Mouse (Mus musculus) kidney, postnatal 10 days (tissue): ENCODE measurements around the gene Tex12.

Experiments used
- DNase-seq: peaks from one replicate; pipeline ENCODE4 v3.0.0; 2021; ENCODE audit warnings: mixed read lengths

Tex12 gene

DNA sequence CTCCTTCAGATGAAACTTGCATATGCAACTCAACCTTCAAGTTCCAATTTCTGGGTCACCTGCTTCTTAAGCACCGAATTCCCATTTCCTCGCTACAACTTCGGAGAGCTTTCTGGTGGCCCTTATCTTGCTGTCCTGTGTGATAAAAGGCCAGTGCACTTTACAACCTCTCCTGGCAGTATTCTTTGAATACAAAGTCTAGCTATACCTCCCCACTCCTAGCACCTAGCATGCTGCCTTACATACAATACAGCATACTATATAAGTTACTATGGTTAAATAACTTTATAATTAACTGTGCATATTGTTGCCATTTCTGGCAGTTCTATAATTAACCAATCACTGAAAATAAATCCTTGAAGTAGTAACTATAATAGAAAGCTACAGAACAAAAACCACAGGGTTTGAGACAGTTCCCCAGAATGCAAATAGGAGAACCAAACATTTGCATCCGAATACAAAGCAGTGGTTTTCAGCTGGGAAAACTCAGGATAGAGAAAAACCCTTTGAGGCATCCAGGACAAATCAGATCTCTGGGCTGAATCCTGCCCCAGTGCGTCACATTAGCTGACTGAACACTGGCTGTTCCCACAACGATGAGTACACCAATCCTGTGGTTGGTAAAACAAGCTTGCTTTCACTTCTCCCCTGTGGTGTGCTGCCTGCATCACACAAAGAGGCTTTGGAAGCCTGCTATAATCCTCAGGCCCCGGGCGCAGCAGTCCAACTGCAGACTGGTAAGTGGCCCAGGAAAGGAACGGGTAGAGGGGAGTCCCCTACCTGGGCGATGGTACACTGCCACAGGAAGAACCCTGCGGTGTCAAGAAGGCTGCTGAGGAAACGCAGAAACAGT is 6.7 kb downstream of the Tex12 start, which contains the start of gene Il18:
Gene Il18 (plus strand): TSS at position 587 of the 853 bp plus-strand sequence.
- DNase-seq: peak; percentile 24

GRCm38 (mm10) chr9:50553547-50553946 is 7.6 kb downstream of the Tex12 start:
- no peak for DNase-seq

- DNase-seq: no peak
Measured at GRCm38 (mm10) chr9:50552206-50552605, 8.9 kb downstream of the Tex12 start.

DNA sequence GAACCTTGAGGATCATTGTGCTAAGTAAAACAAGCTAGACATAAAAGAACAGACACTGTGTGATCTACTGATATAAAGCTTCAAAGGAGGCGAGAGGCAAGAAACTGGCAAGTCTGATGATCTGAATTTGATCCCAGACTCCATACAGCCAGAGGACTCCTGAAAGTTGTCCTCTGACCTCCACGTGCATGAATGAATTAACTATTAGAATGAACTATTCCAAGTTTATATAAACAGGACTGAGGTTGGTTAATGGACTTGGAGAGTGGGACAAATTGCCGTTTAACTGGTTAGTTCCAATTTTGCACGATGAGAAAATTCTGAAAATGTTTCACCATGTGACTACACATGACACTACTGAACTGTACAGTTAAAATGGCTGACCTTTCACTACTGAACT is 12.2 kb downstream of the Tex12 start:
- no peak for DNase-seq

DNA sequence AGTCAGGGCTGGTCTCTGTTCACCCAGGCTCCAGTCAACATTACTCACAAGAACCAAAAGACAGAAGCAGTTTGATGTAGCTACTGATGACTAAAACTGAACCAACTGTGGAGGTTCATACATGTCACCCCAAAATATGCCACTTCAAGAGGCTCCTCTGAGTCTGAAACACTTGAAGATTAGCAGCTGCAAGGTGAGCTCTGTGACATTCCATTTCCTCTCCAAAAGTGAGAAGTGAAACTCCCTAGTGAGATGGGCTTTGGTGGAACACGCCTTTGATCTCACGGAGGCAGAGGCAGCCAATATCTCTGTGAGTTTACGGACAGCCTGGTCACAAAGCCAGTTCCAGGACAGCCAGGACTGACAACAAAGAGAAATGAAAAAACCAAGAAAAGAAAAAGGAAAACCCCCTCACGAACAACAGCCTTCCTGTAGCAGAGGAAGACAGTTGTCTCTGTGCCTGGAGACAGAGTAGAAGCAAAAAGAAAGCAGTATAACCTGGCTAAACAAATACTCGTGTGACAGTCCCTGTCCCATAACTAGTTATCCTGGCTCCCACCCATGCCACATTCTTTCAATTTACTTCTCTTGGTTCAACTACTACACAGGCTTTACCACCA is 13.2 kb downstream of the Tex12 start:
- DNase-seq: no peak

DNA sequence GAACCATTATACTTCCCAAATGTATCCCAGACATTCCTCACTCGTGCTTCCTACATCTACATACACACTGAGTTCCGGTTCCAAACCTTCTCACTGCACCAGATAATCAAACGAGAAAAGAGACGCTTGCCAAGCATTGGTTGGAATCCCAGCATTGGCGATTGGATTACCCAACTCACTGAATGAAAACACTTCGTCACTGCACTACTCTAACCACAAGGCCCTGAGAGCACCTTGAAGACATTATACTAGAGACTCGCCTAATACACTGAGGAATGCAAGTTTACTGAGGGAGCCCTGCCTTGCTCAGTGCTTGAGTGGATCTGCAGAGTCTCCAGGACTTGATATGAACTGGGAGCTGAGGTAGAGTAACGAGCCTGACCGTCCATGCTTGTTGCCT is 18.7 kb downstream of the Tex12 start:
- DNase-seq: no peak

DNA sequence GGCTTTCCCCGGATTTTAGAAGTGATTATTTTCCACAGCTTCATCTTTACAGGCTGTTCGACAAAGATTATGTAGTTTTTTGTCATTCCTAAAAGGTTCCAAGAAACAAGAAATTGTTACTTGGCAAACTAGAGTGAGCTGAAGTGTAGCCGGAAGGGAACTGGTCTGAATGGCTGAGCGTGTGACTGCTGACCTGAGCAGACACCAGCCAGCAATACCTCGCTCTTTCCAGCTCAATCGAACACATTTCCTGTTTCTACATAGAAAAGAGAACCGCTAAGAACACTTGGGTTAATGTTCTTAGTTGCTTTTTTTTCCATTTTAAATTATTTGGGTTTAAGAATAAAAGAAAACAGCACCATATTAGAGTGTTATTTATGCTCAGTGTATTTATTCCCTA is 21.0 kb downstream of the Tex12 start:
- DNase-seq: no peak

DNA sequence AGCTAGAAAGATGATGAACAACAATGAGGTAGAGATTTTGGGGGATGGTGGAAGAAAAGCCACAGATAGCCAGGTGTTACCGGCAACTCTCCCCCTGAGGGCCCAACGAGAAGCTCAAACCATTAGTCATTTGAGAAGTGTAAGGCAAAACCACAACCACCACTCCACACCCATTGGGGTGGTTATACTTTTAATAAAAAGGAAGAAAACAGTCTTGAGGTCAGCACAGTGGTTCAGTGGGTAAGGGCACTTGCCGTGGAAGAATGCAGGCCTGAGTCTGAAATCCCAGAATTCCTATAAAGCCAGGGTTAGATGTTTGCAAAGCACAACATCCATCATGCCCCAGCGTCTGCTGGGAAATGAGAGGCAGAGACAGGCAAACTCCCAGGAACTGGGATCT is 23.8 kb downstream of the Tex12 start:
- no peak for DNase-seq

GRCm38 (mm10) chr9:50536603-50537135 is 24.5 kb downstream of the Tex12 start:
- no peak for DNase-seq

DNA sequence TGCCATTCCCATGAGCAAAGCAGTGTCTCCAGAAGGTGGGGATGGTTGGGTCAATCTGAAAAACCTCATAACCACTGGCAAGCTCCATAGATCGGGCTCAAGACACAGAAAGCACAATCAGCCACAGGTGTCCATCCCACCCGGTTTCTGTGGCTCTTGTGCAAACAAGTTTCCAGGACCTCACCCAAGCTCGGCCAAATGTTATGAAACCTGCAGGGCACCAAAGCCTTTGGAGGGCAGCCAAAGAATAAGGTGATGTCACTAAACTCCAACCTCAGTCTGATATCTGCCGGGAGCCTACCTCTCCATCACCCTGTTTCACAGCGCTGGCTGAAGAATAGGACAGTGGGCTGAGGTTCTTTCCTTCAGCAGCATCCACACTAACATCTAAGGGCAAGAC is 25.2 kb downstream of the Tex12 start:
- DNase-seq: no peak

- no peak for DNase-seq
Measured at GRCm38 (mm10) chr9:50533791-50534190, 27.3 kb downstream of the Tex12 start.

- DNase-seq: no peak
Measured at GRCm38 (mm10) chr9:50533328-50533727, 27.8 kb downstream of the Tex12 start.

DNA sequence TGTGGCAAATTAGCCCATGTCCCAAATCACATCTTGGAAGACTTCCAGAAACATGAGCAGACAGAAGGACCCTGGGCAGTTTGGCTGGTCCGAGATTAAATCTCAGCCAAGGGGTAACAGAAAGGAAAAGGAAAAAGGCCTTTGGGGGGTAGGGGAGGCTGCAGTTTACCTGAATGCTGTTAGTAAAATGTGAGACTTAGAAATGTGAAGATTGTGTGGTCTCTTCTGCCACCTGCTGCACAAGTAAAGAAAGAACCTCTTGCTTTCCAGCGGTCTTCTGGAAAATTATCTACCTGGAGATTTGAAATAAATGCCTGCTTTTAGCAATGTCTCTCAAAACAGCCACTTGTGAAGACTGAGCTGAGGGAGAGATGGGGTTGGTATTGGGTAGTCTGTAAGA is 30.2 kb downstream of the Tex12 start:
- peak; percentile 51 for DNase-seq

DNA sequence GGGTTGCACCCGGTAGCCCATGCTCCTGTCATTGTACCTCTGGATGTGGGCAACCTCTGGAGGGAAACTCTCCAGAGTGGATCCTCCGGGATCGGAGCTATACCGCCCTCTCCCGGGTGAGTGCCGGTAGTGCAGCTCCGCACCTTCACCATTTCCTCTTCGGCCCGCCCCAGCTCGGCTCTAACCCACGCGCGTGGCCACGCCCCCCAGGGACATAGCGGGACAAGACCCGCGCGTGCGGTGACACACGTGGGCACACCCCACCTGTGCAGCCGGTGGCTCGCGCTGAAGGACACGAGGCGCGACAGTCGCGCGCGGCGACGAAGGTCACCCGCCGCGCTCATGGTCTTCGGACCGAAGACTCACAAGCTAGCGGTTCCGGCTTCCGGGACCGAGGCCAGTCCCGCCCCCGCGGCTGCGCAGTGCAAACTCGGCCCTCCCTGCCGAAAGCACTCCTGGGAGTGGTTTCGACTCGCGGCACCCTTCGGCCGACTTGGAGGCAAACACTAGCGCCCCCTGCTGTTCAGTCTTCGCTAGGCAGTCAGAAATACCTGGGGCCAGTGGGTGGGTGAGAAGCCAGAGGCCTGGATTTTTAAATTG is 32.7 kb downstream of the Tex12 start, which contains the start of gene Pts:
Gene Pts (minus strand): TSS at position 432 of the 600 bp plus-strand sequence.
- peak; percentile 99 for DNase-seq

DNA sequence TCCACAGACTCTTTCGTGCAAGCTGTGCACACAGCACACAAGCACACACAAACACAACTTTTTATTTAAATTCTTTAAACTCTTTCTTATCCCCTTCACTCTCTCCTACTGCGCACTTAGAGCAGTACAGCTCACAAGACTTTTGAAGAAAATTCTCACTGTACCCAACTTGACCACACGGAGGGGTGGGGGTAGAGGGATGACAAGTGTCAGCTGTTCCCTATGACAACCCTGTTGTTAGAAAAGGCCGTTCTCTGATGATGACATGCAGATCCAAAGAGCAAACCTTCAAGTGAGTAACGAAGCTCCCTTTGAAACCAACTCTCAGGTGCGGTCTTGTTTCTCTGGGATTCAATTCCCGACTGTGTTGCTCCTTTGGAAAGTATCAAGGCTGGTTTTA is 33.3 kb downstream of the Tex12 start:
- no peak for DNase-seq

- no peak for DNase-seq
Measured at GRCm38 (mm10) chr9:50525585-50525984, 35.5 kb downstream of the Tex12 start.

DNA sequence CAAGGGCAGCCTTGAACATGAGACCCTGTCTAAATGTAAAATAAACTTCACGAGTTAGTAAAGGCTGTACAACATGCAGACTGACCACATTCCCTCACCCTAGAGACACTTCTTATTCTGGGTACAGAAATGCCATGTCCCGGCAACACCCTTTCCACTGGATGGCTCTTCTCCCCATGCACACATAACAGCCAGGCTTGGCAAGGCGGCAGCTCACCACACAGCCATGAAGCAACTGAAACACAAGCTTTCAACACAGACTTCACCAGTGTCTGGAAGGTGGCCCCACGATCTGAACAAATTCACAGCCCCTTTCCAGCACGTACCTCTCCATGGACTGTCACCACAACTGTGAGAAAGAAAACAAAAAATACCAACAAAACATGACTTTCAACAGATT is 36.2 kb downstream of the Tex12 start:
- DNase-seq: no peak

DNA sequence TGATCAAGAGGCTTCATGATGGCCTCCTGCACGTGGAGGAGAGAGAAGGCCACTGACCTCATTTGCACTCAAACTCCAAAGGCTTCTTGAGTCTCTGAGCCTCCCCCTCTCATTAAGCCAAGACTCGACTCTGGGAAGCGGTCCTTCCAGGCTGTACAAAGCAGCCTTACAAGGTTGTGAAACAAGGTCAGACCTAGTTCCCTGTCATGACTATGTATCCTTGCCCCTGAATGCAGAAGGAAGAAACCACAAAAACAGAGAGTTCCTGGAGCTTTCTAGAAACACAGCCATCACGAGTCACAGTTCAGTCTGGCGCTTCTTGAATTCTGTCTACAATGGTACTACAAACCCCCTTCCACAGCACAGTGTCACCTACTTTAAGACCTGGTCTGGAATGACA is 38.6 kb downstream of the Tex12 start:
- DNase-seq: no peak

GRCm38 (mm10) chr9:50521562-50521961 is 39.6 kb downstream of the Tex12 start:
- DNase-seq: no peak

DNA sequence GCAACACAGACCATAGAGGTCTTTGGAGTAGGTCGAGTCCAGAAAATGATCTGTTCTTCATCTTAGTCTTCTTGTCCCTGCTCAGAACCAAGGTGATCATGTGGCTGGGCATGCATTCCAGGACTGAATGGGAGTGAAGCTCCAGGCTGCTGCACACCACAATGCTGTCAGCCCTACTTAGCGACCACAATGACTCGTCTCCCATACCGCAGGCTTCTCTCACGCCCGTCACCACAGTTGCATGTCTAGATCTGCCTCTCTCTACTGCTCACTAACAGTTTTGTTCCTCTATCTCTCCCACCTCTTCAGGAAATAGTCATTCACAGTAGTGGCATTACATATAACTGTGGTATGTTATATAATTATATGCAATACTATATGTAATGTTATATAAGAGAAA is 40.4 kb downstream of the Tex12 start:
- DNase-seq: no peak

- DNase-seq: no peak
Measured at GRCm38 (mm10) chr9:50518781-50519180, 42.3 kb downstream of the Tex12 start.

- no peak for DNase-seq
Measured at GRCm38 (mm10) chr9:50515462-50515861, 45.7 kb downstream of the Tex12 start.

DNA sequence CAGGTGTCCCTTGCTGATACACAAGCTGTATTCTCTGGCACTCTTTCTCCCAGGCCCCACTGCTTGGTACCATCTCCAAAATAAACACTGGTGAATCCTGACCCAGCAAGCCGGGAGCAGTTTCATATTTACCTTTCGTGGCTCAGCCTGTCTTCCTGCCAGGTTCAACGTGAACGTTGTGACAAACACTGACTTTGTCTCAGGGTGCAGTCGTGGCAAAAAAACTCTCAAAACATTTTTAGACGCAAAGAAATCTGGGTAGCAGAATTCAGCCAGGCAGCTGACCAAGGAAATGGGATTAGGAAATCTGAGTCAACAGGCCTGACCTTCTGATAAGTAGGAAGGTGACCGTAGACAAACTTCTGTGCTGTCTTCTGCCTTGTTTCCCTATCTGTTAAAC is 53.6 kb downstream of the Tex12 start:
- no peak for DNase-seq
